Mouse (Mus musculus) mouse embryonic stem cell (cell line): ENCODE measurements around the gene Oog4.
"Not testable (repeated sequence)": the region's sequence is repeated elsewhere in the genome, so short reads cannot be mapped to it uniquely, and the experiment has no call there.

Experiments used
- in situ Hi-C, 2 experiments: fragments of 300-500 bp; cut with MboI; formaldehyde crosslinking; loops; 1 replicate in 1 of 2; 3 replicates in 1 of 2; pipeline ENCODE4 v1.14.3; 2019 to 2020; ENCODE audit warnings: low sequenced_read_pairs in 2 of 2, low pct_unique_long_range_greater_than_20kb in 1 of 2, mixed read lengths in 1 of 2; ENCODE audit not compliant: unreplicated experiment in 1 of 2

Gene Oog4

GRCm38 (mm10) chr4:143450224-143450623, at the start of gene Oog4:
Oog4 (minus strand) TSS chr4:143450324.
- in situ Hi-C loops: no loop called here

GRCm38 (mm10) chr4:143426770-143427169, 23.4 kb downstream of the Oog4 start:
- in situ Hi-C loops: not testable (repeated sequence)

GRCm38 (mm10) chr4:143414121-143414520, 36.0 kb downstream of the Oog4 start:
- in situ Hi-C loops: no loop called here

GRCm38 (mm10) chr4:143413621-143414020, 36.5 kb downstream of the Oog4 start:
- in situ Hi-C loops: no loop called here

GRCm38 (mm10) chr4:143412219-143413092, 37.7 kb downstream of the Oog4 start, which contains the start of gene Pramef8:
Pramef8 (plus strand) TSS chr4:143412426.
- in situ Hi-C loops: no loop called here

- in situ Hi-C loops: no loop called here
Measured at GRCm38 (mm10) chr4:143411566-143412218, 38.4 kb downstream of the Oog4 start.

GRCm38 (mm10) chr4:143394181-143394580, 55.9 kb downstream of the Oog4 start, which contains the start of gene Pramel1:
Pramel1 (plus strand) TSS chr4:143394428.
- in situ Hi-C loops: no loop called here

GRCm38 (mm10) chr4:143388955-143389702, 61.0 kb downstream of the Oog4 start:
- in situ Hi-C loops: no loop called here
